In genomic region chr3:114544353-114544752, GRCm38 (mm10) we compare ENCODE assay signal across 30 mouse cellular contexts.
A peak's percentile ranks its signal among the peaks of the same experiment; 100 is the strongest.
DNase-seq lines count a peak whose midpoint lies in the region; ATAC-seq and TF ChIP-seq lines count a peak whose summit lies in the region.
"Had no signal": no experiment of that assay in that cellular context is flagged by ENCODE, and none has a peak within 500 bp of the region (broad histone marks: within the 10 kb centered on the region; RNA-seq: fewer than 3 reads in every experiment).

No protein-coding gene starts in this region.

- TF ChIP-seq CTCF in midbrain, postnatal 0 days (IDR thresholded peaks at IDR 0.05) = no peak
- no peak for TF ChIP-seq CTCF in brain, embryonic 14.5 days (IDR thresholded peaks at IDR 0.05; ENCODE audit: borderline replicate concordance, extremely low read depth, insufficient read depth, insufficient read length)
- TF ChIP-seq CTCF in layer of hippocampus, adult 2 months (conservative IDR thresholded peaks at IDR 0.05) = no peak

- H3K4me1 ChIP-seq in forebrain, embryonic 14.5 days (ENCODE audit: control insufficient read depth, insufficient read depth, low read length) = no peaks in the 10 kb centered on the region
- H3K4me1 ChIP-seq in forebrain, embryonic 10.5 days = no peaks in the 10 kb centered on the region
- H3K4me1 ChIP-seq in midbrain, postnatal 0 days (ENCODE audit: insufficient read depth, low read length) = no peaks in the 10 kb centered on the region; the same call in 1 of the 2 replicates
- no peaks in the 10 kb centered on the region for H3K4me1 ChIP-seq in midbrain, embryonic 13.5 days (replicated peaks)
- H3K4me1 ChIP-seq: hindbrain, embryonic 12.5 days; limb, embryonic 12.5 days; neural tube, embryonic 15.5 days had no signal

- H3K4me3 ChIP-seq in forebrain, embryonic 14.5 days (ENCODE audit: low read depth, low read length) = no peak overlapping the region
- no peak overlapping the region for H3K4me3 ChIP-seq in forebrain, embryonic 10.5 days
- H3K4me3 ChIP-seq in midbrain, postnatal 0 days (ENCODE audit: low read depth, low read length) = no peak overlapping the region
- no peak overlapping the region for H3K4me3 ChIP-seq in midbrain, embryonic 13.5 days (replicated peaks)
- no peak overlapping the region for H3K4me3 ChIP-seq in layer of hippocampus, adult 2 months
- H3K4me3 ChIP-seq: hindbrain, embryonic 12.5 days; limb, embryonic 12.5 days; neural tube, embryonic 15.5 days had no signal

- ATAC-seq in forebrain, embryonic 14.5 days = no peak
- ATAC-seq in midbrain, postnatal 0 days (ENCODE audit: low FRiP score) = no peak
- no peak for ATAC-seq in midbrain, embryonic 13.5 days
- ATAC-seq: activated CD4-positive, CD25-positive, alpha-beta regulatory T cell, adult 4 months; CD4-positive, CD25-positive, alpha-beta regulatory T cell, adult 4 months; intestine, postnatal 0 days; liver, postnatal 0 days; lung, postnatal 0 days had no signal

- peak; percentile 21 for DNase-seq in forebrain, embryonic 14.5 days (ENCODE audit: low spot score)
- no peak for DNase-seq in forebrain, embryonic 10.5 days (ENCODE audit: extremely low spot score, low spot score)
- DNase-seq in heart, adult 11 months = peak; percentile 33
- DNase-seq in heart, adult 8-10 months (ENCODE audit: low spot score) = no peak
- DNase-seq in midbrain, postnatal 0 days (ENCODE audit: low spot score) = peak; percentile 10
- peak; percentile 50 for DNase-seq in brain, embryonic 14.5 days (ENCODE audit: low read depth)
- DNase-seq in layer of hippocampus, adult 2 months (ENCODE audit: low spot score in 2 of 2) = no peak
- DNase-seq: adrenal gland, postnatal 14 days; cerebellum, adult 8-10 months; cerebellum, postnatal 25 days; gastrocnemius, postnatal 14 days; heart, postnatal 36 days; kidney, adult 9 months; kidney, postnatal 10 days; layer of hippocampus, adult 9-11 months; liver, postnatal 0 days; midbrain, embryonic 14.5 days; right cerebral cortex, postnatal 4 days; thymus, postnatal 4 days had no signal

- H3K27me3 ChIP-seq in forebrain, embryonic 14.5 days (replicated peaks; ENCODE audit: control insufficient read depth, insufficient read depth, low read length) = no peaks in the 10 kb centered on the region
- no peaks in the 10 kb centered on the region for H3K27me3 ChIP-seq in forebrain, embryonic 10.5 days (ENCODE audit: poor library complexity, severe bottlenecking)
- H3K27me3 ChIP-seq in midbrain, postnatal 0 days (ENCODE audit: insufficient read depth, low read length) = no peaks in the 10 kb centered on the region
- no peaks in the 10 kb centered on the region for H3K27me3 ChIP-seq in midbrain, embryonic 13.5 days
- H3K27me3 ChIP-seq: hindbrain, embryonic 12.5 days; limb, embryonic 12.5 days; neural tube, embryonic 15.5 days had no signal

- no peak overlapping the region for H3K4me2 ChIP-seq in forebrain, embryonic 14.5 days (ENCODE audit: low read length)
- no peak overlapping the region for H3K4me2 ChIP-seq in midbrain, postnatal 0 days (ENCODE audit: low read depth, low read length, poor library complexity, severe bottlenecking)
- no peak overlapping the region for H3K4me2 ChIP-seq in midbrain, embryonic 13.5 days (replicated peaks)
- H3K4me2 ChIP-seq: heart, embryonic 11.5 days; hindbrain, embryonic 12.5 days; limb, embryonic 12.5 days; liver, embryonic 11.5 days; neural tube, embryonic 15.5 days had no signal

- 43% methylated on average over 1 of the region's 1 CpGs for WGBS in forebrain, embryonic 14.5 days
- WGBS in forebrain, embryonic 10.5 days = 91% methylated on average over 1 of the region's 1 CpGs
- 40% methylated on average over 1 of the region's 1 CpGs for WGBS in midbrain, postnatal 0 days
- WGBS in midbrain, embryonic 13.5 days = 70% methylated on average over 1 of the region's 1 CpGs

- TF ChIP-seq POLR2A in brain, embryonic 14.5 days (IDR thresholded peaks at IDR 0.05; ENCODE audit: borderline replicate concordance, extremely low read depth, insufficient read depth, insufficient read length, poor library complexity, severe bottlenecking) = no peak

- H3K36me3 ChIP-seq in forebrain, embryonic 14.5 days (ENCODE audit: control insufficient read depth, insufficient read depth, low read length) = no peaks in the 10 kb centered on the region
- no peaks in the 10 kb centered on the region for H3K36me3 ChIP-seq in forebrain, embryonic 10.5 days (replicated peaks)
- no peaks in the 10 kb centered on the region for H3K36me3 ChIP-seq in midbrain, postnatal 0 days (ENCODE audit: insufficient read depth, low read length)
- H3K36me3 ChIP-seq in midbrain, embryonic 13.5 days = no peaks in the 10 kb centered on the region
- H3K36me3 ChIP-seq: hindbrain, embryonic 12.5 days; limb, embryonic 12.5 days; neural tube, embryonic 15.5 days had no signal

- H3K27ac ChIP-seq in forebrain, embryonic 14.5 days (ENCODE audit: low read depth, low read length) = no peak overlapping the region
- H3K27ac ChIP-seq in forebrain, embryonic 10.5 days = no peak overlapping the region
- H3K27ac ChIP-seq in midbrain, postnatal 0 days (ENCODE audit: low read depth, low read length) = no peak overlapping the region
- no peak overlapping the region for H3K27ac ChIP-seq in midbrain, embryonic 13.5 days
- no peak overlapping the region for H3K27ac ChIP-seq in layer of hippocampus, adult 2 months
- H3K27ac ChIP-seq: hindbrain, embryonic 12.5 days; limb, embryonic 12.5 days; macrophage; neural tube, embryonic 15.5 days had no signal

- no peaks in the 10 kb centered on the region for H3K9me3 ChIP-seq in forebrain, embryonic 14.5 days (replicated peaks; ENCODE audit: control insufficient read depth, low read length)
- H3K9me3 ChIP-seq in forebrain, embryonic 10.5 days = no peaks in the 10 kb centered on the region
- no peaks in the 10 kb centered on the region for H3K9me3 ChIP-seq in midbrain, postnatal 0 days (ENCODE audit: low read length)
- no peaks in the 10 kb centered on the region for H3K9me3 ChIP-seq in midbrain, embryonic 13.5 days
- H3K9me3 ChIP-seq: hindbrain, embryonic 12.5 days; limb, embryonic 12.5 days; neural tube, embryonic 15.5 days had no signal

- H3K9ac ChIP-seq in forebrain, embryonic 14.5 days (ENCODE audit: low read length) = no peak overlapping the region
- H3K9ac ChIP-seq in midbrain, postnatal 0 days (replicated peaks; ENCODE audit: low read length, poor library complexity, severe bottlenecking) = no peak overlapping the region
- no peak overlapping the region for H3K9ac ChIP-seq in midbrain, embryonic 13.5 days (replicated peaks)
- H3K9ac ChIP-seq: hindbrain, embryonic 12.5 days; limb, embryonic 12.5 days; liver, postnatal 0 days; neural tube, embryonic 15.5 days had no signal

Comparison
In these comparisons a context has a peak if more than half of its experiments do, and no peak if none do; other contexts are left out.
1. DNase-seq: peak in forebrain, embryonic 14.5 days (single experiment), heart, adult 11 months (single experiment), midbrain, postnatal 0 days (single experiment) and brain, embryonic 14.5 days (single experiment); none in forebrain, embryonic 10.5 days (single experiment), heart, adult 8-10 months (single experiment) and layer of hippocampus, adult 2 months (0 of 2).